Mouse (Mus musculus): Measurements from ENCODE around the gene 1500015O10Rik. TPM values are rescaled to one million over a fixed set of nuclear protein-coding genes. Genes with fewer than 3 reads are reported as not detected.

Gene 1500015O10Rik
- polyA plus RNA-seq, 1 experiment from 2014 or later = 25.1 TPM

DNA sequence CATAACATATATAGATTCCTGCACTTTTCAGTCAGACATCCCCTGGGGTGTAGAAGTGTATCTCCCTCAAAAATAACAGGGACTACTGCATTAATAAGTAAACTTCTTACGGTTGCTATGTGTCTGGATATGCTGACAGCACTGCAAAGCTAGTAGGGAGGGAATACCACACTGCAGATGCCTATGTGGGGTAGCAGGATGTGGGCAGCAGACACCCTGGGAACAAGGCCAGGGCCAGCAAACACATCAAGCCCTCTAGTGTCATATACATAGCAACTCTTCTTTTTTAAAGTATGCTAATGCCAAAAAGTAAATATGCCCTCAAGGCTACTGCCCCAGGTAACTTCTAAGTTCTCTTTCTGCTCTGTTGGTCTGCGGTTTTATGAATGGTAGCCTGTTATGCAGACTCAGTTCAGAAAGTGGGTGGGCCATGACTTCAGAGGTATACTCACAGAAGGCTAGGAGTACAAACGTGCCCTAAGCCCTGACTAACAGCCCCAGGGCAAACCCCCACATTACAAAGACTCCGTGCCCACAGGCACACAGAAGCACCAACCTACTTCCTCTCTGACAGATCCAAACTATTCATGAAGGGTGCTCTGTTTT lies 38.1 kb downstream of the 1500015O10Rik start:
- Histone ChIP-seq H3K36me3 (ENCODE audit: insufficient read depth, low read length) (peaks cover 22% of the 10 kb centered on the region; the same call in 1 of the 2 replicates), H3K27me3 (ENCODE audit: insufficient read depth, low read length) (no peaks in the 10 kb centered on the region), H3K4me3 (replicated peaks; ENCODE audit: low read depth, low read length) (no peak overlapping the region), H3K27ac (no peak overlapping the region), H3K4me2 (ENCODE audit: low read length) (no peak overlapping the region), H3K9me3 (replicated peaks; ENCODE audit: low read length) (no peaks in the 10 kb centered on the region), H3K4me1 (replicated peaks; ENCODE audit: insufficient read depth, low read length) (no peaks in the 10 kb centered on the region), H3K9ac (ENCODE audit: low read depth, low read length) (no peak overlapping the region)
- ATAC-seq (replicated peaks; ENCODE audit: low FRiP score, low read depth) = no peak
- no peak for DNase-seq (ENCODE audit: low spot score)
- TF ChIP-seq CTCF (IDR thresholded peaks at IDR 0.05; ENCODE audit: low read depth) = no peak
- WGBS = 71% methylated on average over 4 of the region's 4 CpGs

DNA sequence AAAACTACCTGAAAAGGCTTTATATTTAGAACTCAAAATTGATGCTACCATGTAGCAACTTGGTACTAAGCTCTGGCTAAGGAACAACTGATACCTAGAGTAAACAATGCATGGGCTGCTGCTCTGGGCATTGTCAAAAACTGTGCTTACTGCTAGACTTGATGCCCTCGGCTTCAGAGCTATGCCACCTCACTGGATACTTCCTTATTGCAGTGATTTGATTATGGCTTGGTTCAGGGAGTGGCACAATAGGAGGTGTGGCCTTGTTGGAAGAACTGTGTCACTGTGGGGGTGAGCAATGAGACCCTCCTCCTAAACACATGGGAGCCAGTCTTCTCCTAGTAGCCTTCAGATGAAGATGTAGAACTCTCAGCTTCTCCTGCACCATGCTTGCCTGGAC lies 38.9 kb downstream of the 1500015O10Rik start:
- Histone ChIP-seq H3K4me1 (replicated peaks; ENCODE audit: insufficient read depth, low read length) (no peaks in the 10 kb centered on the region), H3K4me3 (replicated peaks; ENCODE audit: low read depth, low read length) (no peak overlapping the region), H3K9ac (ENCODE audit: low read depth, low read length) (no peak overlapping the region), H3K36me3 (ENCODE audit: insufficient read depth, low read length) (peaks cover 25% of the 10 kb centered on the region), H3K27me3 (ENCODE audit: insufficient read depth, low read length) (no peaks in the 10 kb centered on the region), H3K9me3 (replicated peaks; ENCODE audit: low read length) (no peaks in the 10 kb centered on the region), H3K27ac (no peak overlapping the region), H3K4me2 (ENCODE audit: low read length) (no peak overlapping the region)
- TF ChIP-seq CTCF (IDR thresholded peaks at IDR 0.05; ENCODE audit: low read depth) = no peak
- WGBS = 63% methylated on average over 1 of the region's 1 CpGs
- DNase-seq (ENCODE audit: low spot score) (no peak), ATAC-seq (replicated peaks; ENCODE audit: low FRiP score, low read depth) (no peak)

DNA sequence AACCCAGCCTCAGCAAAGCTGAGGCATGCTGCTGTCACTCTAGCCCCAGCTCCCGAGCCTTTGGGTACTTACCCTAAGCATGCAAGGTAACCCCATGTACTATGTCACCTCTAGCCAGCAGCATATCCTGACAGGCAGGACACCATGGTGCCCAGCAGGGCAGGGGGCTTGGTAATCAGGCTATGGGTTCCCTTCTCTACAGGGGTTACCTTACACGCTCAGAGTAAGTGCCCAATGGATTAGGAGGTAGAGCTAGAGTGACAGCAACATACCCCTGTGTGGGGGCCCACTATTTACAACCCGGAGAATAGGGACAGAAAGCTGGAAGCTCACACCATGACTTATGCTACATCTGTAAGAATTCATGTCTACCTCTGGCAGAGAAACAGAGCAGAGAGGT lies 39.6 kb downstream of the 1500015O10Rik start:
- 89% methylated on average over 3 of the region's 3 CpGs for WGBS
- H3K4me3 ChIP-seq (replicated peaks; ENCODE audit: low read depth, low read length) = no peak overlapping the region
- ATAC-seq (replicated peaks; ENCODE audit: low FRiP score, low read depth) (no peak), DNase-seq (ENCODE audit: low spot score) (no peak)
- no peaks in the 10 kb centered on the region for H3K27me3 ChIP-seq (ENCODE audit: insufficient read depth, low read length)
- H3K36me3 ChIP-seq (ENCODE audit: insufficient read depth, low read length) = peaks cover 25% of the 10 kb centered on the region
- no peak overlapping the region for H3K9ac ChIP-seq (ENCODE audit: low read depth, low read length)
- TF ChIP-seq CTCF (IDR thresholded peaks at IDR 0.05; ENCODE audit: low read depth) = no peak
- H3K4me2 ChIP-seq (ENCODE audit: low read length) = no peak overlapping the region
- H3K9me3 ChIP-seq (replicated peaks; ENCODE audit: low read length) = no peaks in the 10 kb centered on the region
- H3K4me1 ChIP-seq (replicated peaks; ENCODE audit: insufficient read depth, low read length) = no peaks in the 10 kb centered on the region
- H3K27ac ChIP-seq = no peak overlapping the region

DNA sequence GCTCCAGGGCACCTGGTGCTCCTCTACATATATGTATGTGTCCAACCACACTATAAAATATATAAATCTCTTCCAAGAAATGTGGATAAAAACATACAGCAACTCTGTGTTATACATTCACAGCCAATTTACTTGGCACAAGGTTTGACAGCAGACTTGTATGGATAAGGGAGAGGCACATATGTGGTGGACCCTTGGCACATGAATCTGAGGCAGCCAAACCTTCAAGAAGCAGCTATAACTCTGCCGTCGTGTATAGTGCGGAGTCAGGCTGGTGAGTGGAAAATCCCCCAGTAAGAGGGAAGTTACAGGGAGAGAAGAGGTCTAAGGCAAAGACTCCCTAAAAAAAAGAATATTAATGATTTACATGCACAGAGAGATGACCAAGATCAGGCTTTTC lies 42.3 kb downstream of the 1500015O10Rik start:
- ATAC-seq (replicated peaks; ENCODE audit: low FRiP score, low read depth) (no peak), DNase-seq (ENCODE audit: low spot score) (no peak)
- Histone ChIP-seq H3K9ac (ENCODE audit: low read depth, low read length) (no peak overlapping the region), H3K9me3 (replicated peaks; ENCODE audit: low read length) (no peaks in the 10 kb centered on the region), H3K4me2 (ENCODE audit: low read length) (no peak overlapping the region), H3K4me3 (replicated peaks; ENCODE audit: low read depth, low read length) (no peak overlapping the region), H3K27ac (no peak overlapping the region), H3K36me3 (ENCODE audit: insufficient read depth, low read length) (peaks cover 25% of the 10 kb centered on the region), H3K4me1 (replicated peaks; ENCODE audit: insufficient read depth, low read length) (no peaks in the 10 kb centered on the region), H3K27me3 (ENCODE audit: insufficient read depth, low read length) (no peaks in the 10 kb centered on the region)
- TF ChIP-seq CTCF (IDR thresholded peaks at IDR 0.05; ENCODE audit: low read depth) = no peak
- WGBS = 98% methylated on average over 3 of the region's 3 CpGs

DNA sequence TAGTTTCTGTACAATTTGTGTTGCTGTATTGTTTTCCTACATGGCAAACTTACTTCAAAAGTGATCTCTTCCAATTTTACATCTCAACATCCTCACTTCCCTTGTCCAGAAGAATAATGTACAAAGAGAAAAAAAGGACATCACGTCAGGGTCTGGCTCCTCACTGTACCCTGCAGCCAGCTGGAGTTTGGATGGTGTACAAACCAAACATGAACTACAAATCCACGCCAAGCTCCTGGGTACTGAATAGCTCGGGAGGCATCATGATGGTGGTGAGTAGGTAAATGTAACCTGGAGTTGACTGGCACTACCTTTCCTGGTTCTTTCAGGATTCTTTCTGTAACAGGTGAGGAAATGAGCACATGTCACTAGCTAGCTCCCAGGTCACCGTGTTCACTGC lies 43.7 kb downstream of the 1500015O10Rik start:
- no peak overlapping the region for H3K9ac ChIP-seq (ENCODE audit: low read depth, low read length)
- H3K4me1 ChIP-seq (replicated peaks; ENCODE audit: insufficient read depth, low read length) = no peaks in the 10 kb centered on the region
- H3K9me3 ChIP-seq (replicated peaks; ENCODE audit: low read length) = no peaks in the 10 kb centered on the region
- no peak overlapping the region for H3K4me3 ChIP-seq (replicated peaks; ENCODE audit: low read depth, low read length)
- H3K36me3 ChIP-seq (ENCODE audit: insufficient read depth, low read length) = peaks cover 31% of the 10 kb centered on the region
- WGBS = 93% methylated on average over 4 of the region's 4 CpGs
- no peak for DNase-seq (ENCODE audit: low spot score)
- TF ChIP-seq CTCF (IDR thresholded peaks at IDR 0.05; ENCODE audit: low read depth) = no peak
- H3K4me2 ChIP-seq (ENCODE audit: low read length) = no peak overlapping the region
- H3K27ac ChIP-seq = no peak overlapping the region
- ATAC-seq (replicated peaks; ENCODE audit: low FRiP score, low read depth) = no peak
- H3K27me3 ChIP-seq (ENCODE audit: insufficient read depth, low read length) = no peaks in the 10 kb centered on the region

DNA sequence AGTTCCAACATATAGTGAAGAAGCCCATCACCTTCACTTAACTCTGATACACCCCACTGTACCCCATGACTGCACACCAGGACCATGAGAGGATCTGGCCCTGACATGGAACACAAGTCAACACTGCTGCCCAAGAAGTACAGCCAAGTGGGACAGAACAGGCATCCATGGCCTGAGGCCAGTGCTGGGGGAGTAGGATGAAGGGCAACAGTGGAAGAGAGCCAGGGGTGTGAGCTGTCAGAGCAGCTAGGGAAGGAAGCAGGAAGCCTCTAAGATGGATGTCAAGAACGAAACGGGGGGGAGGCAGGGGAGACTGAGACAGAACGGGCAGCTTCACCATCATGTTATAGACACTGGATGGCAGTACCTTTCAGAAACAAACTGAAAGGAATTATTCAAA lies 45.7 kb downstream of the 1500015O10Rik start:
- Histone ChIP-seq H3K9ac (ENCODE audit: low read depth, low read length) (no peak overlapping the region), H3K27ac (no peak overlapping the region), H3K4me2 (ENCODE audit: low read length) (no peak overlapping the region), H3K4me3 (replicated peaks; ENCODE audit: low read depth, low read length) (no peak overlapping the region), H3K27me3 (ENCODE audit: insufficient read depth, low read length) (no peaks in the 10 kb centered on the region), H3K36me3 (ENCODE audit: insufficient read depth, low read length) (peaks cover 29% of the 10 kb centered on the region), H3K4me1 (replicated peaks; ENCODE audit: insufficient read depth, low read length) (no peaks in the 10 kb centered on the region), H3K9me3 (replicated peaks; ENCODE audit: low read length) (no peaks in the 10 kb centered on the region)
- TF ChIP-seq CTCF (IDR thresholded peaks at IDR 0.05; ENCODE audit: low read depth) = no peak
- DNase-seq (ENCODE audit: low spot score) (no peak), ATAC-seq (replicated peaks; ENCODE audit: low FRiP score, low read depth) (no peak)
- 66% methylated on average over 3 of the region's 3 CpGs for WGBS

DNA sequence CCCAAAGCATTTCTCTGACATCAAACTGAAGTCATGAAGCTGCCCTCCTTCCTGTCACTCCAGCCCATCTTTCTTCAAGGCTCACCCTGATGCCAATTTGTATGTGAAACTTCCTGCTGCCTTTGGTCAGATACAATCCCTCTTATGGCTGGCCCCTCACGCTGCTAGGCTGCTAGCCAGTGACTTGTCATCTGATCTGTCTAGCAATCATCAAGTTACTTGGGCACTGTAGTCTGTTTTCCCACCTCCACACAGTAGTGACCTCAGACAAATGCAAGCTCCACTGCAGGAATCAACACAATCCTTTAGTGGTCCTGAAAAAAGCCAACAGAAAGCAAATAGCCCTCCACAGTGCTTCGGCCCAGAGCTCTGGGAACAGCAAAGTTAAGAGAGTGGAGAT lies 50.8 kb downstream of the 1500015O10Rik start:
- H3K4me1 ChIP-seq (replicated peaks; ENCODE audit: insufficient read depth, low read length) = no peaks in the 10 kb centered on the region
- 0 out of 2 replicates have a peak overlapping the region, but pooled peaks have one; percentile 6 for H3K27ac ChIP-seq
- H3K9ac ChIP-seq (ENCODE audit: low read depth, low read length) = no peak overlapping the region
- no peak overlapping the region for H3K4me3 ChIP-seq (replicated peaks; ENCODE audit: low read depth, low read length)
- TF ChIP-seq CTCF (IDR thresholded peaks at IDR 0.05; ENCODE audit: low read depth) = no peak
- 36% methylated on average over 2 of the region's 2 CpGs for WGBS
- DNase-seq (ENCODE audit: low spot score) (peak; percentile 20), ATAC-seq (replicated peaks; ENCODE audit: low FRiP score, low read depth) (no peak)
- H3K4me2 ChIP-seq (ENCODE audit: low read length) = no peak overlapping the region
- no peaks in the 10 kb centered on the region for H3K9me3 ChIP-seq (replicated peaks; ENCODE audit: low read length)
- H3K27me3 ChIP-seq (ENCODE audit: insufficient read depth, low read length) = no peaks in the 10 kb centered on the region
- H3K36me3 ChIP-seq (ENCODE audit: insufficient read depth, low read length) = peaks cover 15% of the 10 kb centered on the region

Measured in kidney, postnatal 0 days (tissue).